Mouse (Mus musculus): ENCODE measurements at regions not wholly inside any gene's neighbourhood (a gene's known extent, or its start where the extent isn't known, plus 50 kb on each side); places are given as distances from the start of the nearest gene placed in this dataset.

- no peak for DNase-seq (ENCODE audit: low spot score in 2 of 2)
These were observed 153.2 kb upstream of the Cypt2 start for GRCm38 (mm10) chrX:105346420-105346819.

- DNase-seq (ENCODE audit: low spot score in 2 of 2) = no peak
These were observed 133.3 kb upstream of the Cypt2 start for GRCm38 (mm10) chrX:105366284-105366683.

GRCm38 (mm10) chrX:105367979-105368378 lies 131.6 kb upstream of the Cypt2 start:
- DNase-seq (ENCODE audit: low spot score in 2 of 2) = no peak

GRCm38 (mm10) chrX:105390506-105390905 lies 109.1 kb upstream of the Cypt2 start:
- DNase-seq (ENCODE audit: low spot score in 2 of 2) = no peak

GRCm38 (mm10) chrX:105391029-105391428 lies 108.5 kb upstream of the Cypt2 start:
- no peak for DNase-seq (ENCODE audit: low spot score in 2 of 2)

GRCm38 (mm10) chrX:105391680-105392462 lies 107.7 kb upstream of the Cypt2 start:
- DNase-seq (ENCODE audit: low spot score in 2 of 2) = peak; percentile 78 to 82

GRCm38 (mm10) chrX:105393259-105393658 lies 106.3 kb upstream of the Cypt2 start:
- DNase-seq (ENCODE audit: low spot score in 2 of 2) = no peak

GRCm38 (mm10) chrX:105413351-105413750 lies 86.2 kb upstream of the Cypt2 start:
- no peak for DNase-seq (ENCODE audit: low spot score in 2 of 2)

- no peak for DNase-seq (ENCODE audit: low spot score in 2 of 2)
These were observed 78.6 kb upstream of the Cypt2 start for GRCm38 (mm10) chrX:105420976-105421375.

Measured in right cerebral cortex, postnatal 36 days (tissue).